Mouse (Mus musculus) heart, embryonic 14.5 days (tissue): ENCODE measurements at regions not wholly inside any gene's neighbourhood (a gene's known extent, or its start where the extent isn't known, plus 50 kb on each side); places are given as distances from the start of the nearest gene placed in this dataset.

Experiments
- ATAC-seq: fragments of 200-750 bp; cut with Nextera tagmentation; 2 replicates; pipeline ENCODE4 v1.8.0; 2017; ENCODE audit warnings: low read depth, moderate TSS enrichment; ENCODE audit not compliant: insufficient number of reproducible peaks, insufficient read depth, low FRiP score
- H3K27ac ChIP-seq, 2 experiments: fragments of 200-500 bp in 1 of 2; fragments of 300-500 bp in 1 of 2; sonication (generic) in 1 of 2; replicated peaks in 1 of 2; 2 replicates each; pipeline ENCODE4 v1.5.1; 2012 to 2014; ENCODE audit warnings: low read depth in 2 of 2, low read length in 2 of 2, control low read depth in 1 of 2, mild to moderate bottlenecking in 1 of 2, mixed read lengths in 1 of 2; ENCODE audit not compliant: control insufficient read depth in 1 of 2, insufficient read depth in 1 of 2
- H3K27me3 ChIP-seq: fragments of 300-500 bp; sonication (generic); 2 replicates; pipeline ENCODE4 v1.6.1; 2014; ENCODE audit warnings: mild to moderate bottlenecking, low read length, control low read depth; ENCODE audit not compliant: control insufficient read depth, insufficient read depth
- H3K36me3 ChIP-seq: fragments of 300-500 bp; sonication (generic); 2 replicates; pipeline ENCODE4 v1.6.1; 2014; ENCODE audit warnings: mild to moderate bottlenecking, control low read depth, low read length, mixed read lengths; ENCODE audit not compliant: control insufficient read depth, insufficient read depth
- H3K4me1 ChIP-seq, 2 experiments: fragments of 200-500 bp in 1 of 2; fragments of 300-500 bp in 1 of 2; sonication (generic) in 1 of 2; 2 replicates each; pipeline ENCODE4 v1.6.1; 2012 to 2014; ENCODE audit warnings: low read length in 2 of 2, control low read depth in 1 of 2, mixed read lengths in 1 of 2; ENCODE audit not compliant: control insufficient read depth in 2 of 2, insufficient read depth in 2 of 2
- H3K4me2 ChIP-seq: fragments of 300-500 bp; sonication (generic); 2 replicates; pipeline ENCODE4 v1.6.1; 2014; ENCODE audit warnings: mild to moderate bottlenecking, low read length
- H3K4me3 ChIP-seq, 2 experiments: fragments of 200-500 bp in 1 of 2; fragments of 300-500 bp in 1 of 2; sonication (generic) in 1 of 2; 2 replicates each; pipeline ENCODE4 v1.5.1; 2012 to 2014; ENCODE audit warnings: low read length in 2 of 2, mild to moderate bottlenecking in 2 of 2, control low read depth in 1 of 2, low read depth in 1 of 2, moderate library complexity in 1 of 2; ENCODE audit not compliant: control insufficient read depth in 1 of 2, insufficient read depth in 1 of 2
- H3K9ac ChIP-seq: fragments of 300-500 bp; sonication (generic); 2 replicates; pipeline ENCODE4 v1.6.1; 2014; ENCODE audit warnings: mild to moderate bottlenecking, low read length
- H3K9me3 ChIP-seq: fragments of 300-500 bp; sonication (generic); 2 replicates; pipeline ENCODE4 v1.6.1; 2016; ENCODE audit warnings: low read length, control low read depth; ENCODE audit not compliant: control insufficient read depth
- whole genome bisulfite sequencing: fragments of 180-500 bp; shearing (Covaris S2); extraction: QIAGEN DNeasy Blood & Tissue Kit; methylation state at CpG from one replicate; pipeline ENCODE4 v1.1.7; 2014; 5-methylcytosine and 5-hydroxymethylcytosine counted together

GRCm38 (mm10) chr10:9569277-9569676 is 105.7 kb downstream of the Samd5 start:
- H3K27me3 ChIP-seq = no peaks in the 10 kb centered on the region
- H3K4me2 ChIP-seq = no peak overlapping the region
- H3K9me3 ChIP-seq = 0 out of 2 replicates have a peak, but pooled peaks cover 4% of the 10 kb centered on the region
- ATAC-seq = no peak
- no peak overlapping the region for H3K9ac ChIP-seq
- H3K27ac ChIP-seq = no peak overlapping the region
- 69% methylated on average over 4 of the region's 4 CpGs for WGBS
- no peak overlapping the region for H3K4me3 ChIP-seq
- peaks cover 0 to 3% of the 10 kb centered on the region in 2 experiments; a peak in 1 of 4 replicates for H3K4me1 ChIP-seq
- H3K36me3 ChIP-seq = no peaks in the 10 kb centered on the region

GRCm38 (mm10) chr10:9557517-9558065 is 117.4 kb downstream of the Samd5 start:
- Histone ChIP-seq H3K4me2 (no peak overlapping the region), H3K27me3 (no peaks in the 10 kb centered on the region), H3K9ac (no peak overlapping the region), H3K4me3 (no peak overlapping the region), H3K27ac (no peak overlapping the region), H3K4me1 (no peaks in the 10 kb centered on the region), H3K9me3 (no peaks in the 10 kb centered on the region), H3K36me3 (no peaks in the 10 kb centered on the region)
- 70% methylated on average over 4 of the region's 4 CpGs for WGBS
- no peak for ATAC-seq

GRCm38 (mm10) chr10:9557092-9557491 is 117.9 kb downstream of the Samd5 start:
- Histone ChIP-seq H3K9me3 (no peaks in the 10 kb centered on the region), H3K36me3 (no peaks in the 10 kb centered on the region), H3K27ac (no peak overlapping the region), H3K4me3 (no peak overlapping the region), H3K9ac (no peak overlapping the region), H3K4me2 (no peak overlapping the region), H3K27me3 (no peaks in the 10 kb centered on the region), H3K4me1 (no peaks in the 10 kb centered on the region)
- ATAC-seq = no peak
- WGBS = 42% methylated on average over 1 of the region's 1 CpGs

- 25% methylated on average over 3 of the region's 3 CpGs for WGBS
- no peaks in the 10 kb centered on the region for H3K9me3 ChIP-seq
- H3K27me3 ChIP-seq = no peaks in the 10 kb centered on the region
These were observed 121.1 kb downstream of the Samd5 start for GRCm38 (mm10) chr10:9553946-9554345.

GRCm38 (mm10) chr10:9549913-9550709 is 124.9 kb downstream of the Samd5 start:
- no peaks in the 10 kb centered on the region for H3K9me3 ChIP-seq
- no peaks in the 10 kb centered on the region for H3K36me3 ChIP-seq
- peak; percentile 73 for ATAC-seq
- no peaks in the 10 kb centered on the region for H3K4me1 ChIP-seq
- H3K9ac ChIP-seq = no peak overlapping the region
- H3K4me2 ChIP-seq = peak overlapping the region; percentile 21; the same call in 1 of the 2 replicates
- 37% methylated on average over 10 of the region's 10 CpGs for WGBS
- H3K27ac ChIP-seq = peak overlapping the region; percentile 45 to 57
- H3K27me3 ChIP-seq = no peaks in the 10 kb centered on the region
- H3K4me3 ChIP-seq = no peak overlapping the region

More at GRCm38 (mm10) chr10:9553946-9554345, 121.1 kb downstream of the Samd5 start:
- H3K27ac ChIP-seq = no peak overlapping the region
- no peaks in the 10 kb centered on the region for H3K4me1 ChIP-seq
- no peaks in the 10 kb centered on the region for H3K36me3 ChIP-seq
- no peak overlapping the region for H3K4me3 ChIP-seq
- no peak overlapping the region for H3K9ac ChIP-seq
- no peak overlapping the region for H3K4me2 ChIP-seq
- no peak for ATAC-seq

GRCm38 (mm10) chr10:9545807-9546206 is 129.2 kb downstream of the Samd5 start:
- Histone ChIP-seq H3K4me2 (no peak overlapping the region), H3K27ac (no peak overlapping the region), H3K4me1 (no peaks in the 10 kb centered on the region), H3K9me3 (no peaks in the 10 kb centered on the region), H3K4me3 (no peak overlapping the region), H3K27me3 (no peaks in the 10 kb centered on the region), H3K36me3 (no peaks in the 10 kb centered on the region), H3K9ac (no peak overlapping the region)
- no peak for ATAC-seq
- 89% methylated on average over 6 of the region's 6 CpGs for WGBS

GRCm38 (mm10) chr10:9544041-9544786 is 130.8 kb downstream of the Samd5 start:
- no peak overlapping the region for H3K4me2 ChIP-seq
- ATAC-seq = no peak
- H3K27me3 ChIP-seq = no peaks in the 10 kb centered on the region
- no peak overlapping the region for H3K27ac ChIP-seq
- H3K4me1 ChIP-seq = no peaks in the 10 kb centered on the region
- H3K4me3 ChIP-seq = no peak overlapping the region
- H3K9me3 ChIP-seq = no peaks in the 10 kb centered on the region
- no peaks in the 10 kb centered on the region for H3K36me3 ChIP-seq
- no peak overlapping the region for H3K9ac ChIP-seq
- 48% methylated on average over 4 of the region's 4 CpGs for WGBS
